Mouse (Mus musculus): ENCODE measurements around the gene Slc12a1. TPM values are rescaled to one million over a fixed set of nuclear protein-coding genes. Genes with fewer than 3 reads are reported as not detected.
A peak's percentile ranks its signal among the peaks of the same experiment; 100 is the strongest.

Slc12a1 gene
- polyA plus RNA-seq, 1 experiment from 2014 or later = 221 TPM

DNA sequence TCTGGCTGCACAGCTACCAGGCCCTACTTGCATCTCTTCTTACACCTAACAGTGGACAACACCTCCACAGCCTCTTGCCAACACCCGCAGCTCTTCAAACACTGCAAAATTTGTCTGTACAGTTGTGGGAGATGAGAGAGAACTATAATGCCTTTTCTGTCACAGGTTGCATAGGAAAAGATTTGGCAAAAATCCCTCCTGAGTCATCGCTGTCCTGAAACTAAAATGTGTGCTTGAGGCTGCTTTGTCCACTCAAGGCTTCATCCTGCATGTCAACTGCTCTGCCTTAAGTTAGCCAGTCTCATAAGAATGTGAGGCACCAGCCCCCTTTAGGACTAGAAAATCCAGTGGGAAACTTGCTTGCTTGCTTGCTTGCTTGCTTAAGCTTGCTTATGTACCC is 81.7 kb downstream of the Slc12a1 start:
- H3K4me2 ChIP-seq (ENCODE audit: low read length) = no peak overlapping the region
- H3K27ac ChIP-seq = no peak overlapping the region
- H3K36me3 ChIP-seq (ENCODE audit: insufficient read depth, low read length) = no peaks in the 10 kb centered on the region
- no peaks in the 10 kb centered on the region for H3K9me3 ChIP-seq (replicated peaks; ENCODE audit: low read length)
- ATAC-seq (replicated peaks; ENCODE audit: low FRiP score, low read depth) (no peak), DNase-seq (ENCODE audit: low spot score) (no peak)
- no peak for TF ChIP-seq CTCF (IDR thresholded peaks at IDR 0.05; ENCODE audit: low read depth)
- H3K9ac ChIP-seq (ENCODE audit: low read depth, low read length) = no peak overlapping the region
- no peak overlapping the region for H3K4me3 ChIP-seq (replicated peaks; ENCODE audit: low read depth, low read length)
- H3K27me3 ChIP-seq (ENCODE audit: insufficient read depth, low read length) = no peaks in the 10 kb centered on the region
- 0 out of 2 replicates have a peak, but pooled peaks cover 4% of the 10 kb centered on the region for H3K4me1 ChIP-seq (replicated peaks; ENCODE audit: insufficient read depth, low read length)
- WGBS = 79% methylated on average over 2 of the region's 2 CpGs

DNA sequence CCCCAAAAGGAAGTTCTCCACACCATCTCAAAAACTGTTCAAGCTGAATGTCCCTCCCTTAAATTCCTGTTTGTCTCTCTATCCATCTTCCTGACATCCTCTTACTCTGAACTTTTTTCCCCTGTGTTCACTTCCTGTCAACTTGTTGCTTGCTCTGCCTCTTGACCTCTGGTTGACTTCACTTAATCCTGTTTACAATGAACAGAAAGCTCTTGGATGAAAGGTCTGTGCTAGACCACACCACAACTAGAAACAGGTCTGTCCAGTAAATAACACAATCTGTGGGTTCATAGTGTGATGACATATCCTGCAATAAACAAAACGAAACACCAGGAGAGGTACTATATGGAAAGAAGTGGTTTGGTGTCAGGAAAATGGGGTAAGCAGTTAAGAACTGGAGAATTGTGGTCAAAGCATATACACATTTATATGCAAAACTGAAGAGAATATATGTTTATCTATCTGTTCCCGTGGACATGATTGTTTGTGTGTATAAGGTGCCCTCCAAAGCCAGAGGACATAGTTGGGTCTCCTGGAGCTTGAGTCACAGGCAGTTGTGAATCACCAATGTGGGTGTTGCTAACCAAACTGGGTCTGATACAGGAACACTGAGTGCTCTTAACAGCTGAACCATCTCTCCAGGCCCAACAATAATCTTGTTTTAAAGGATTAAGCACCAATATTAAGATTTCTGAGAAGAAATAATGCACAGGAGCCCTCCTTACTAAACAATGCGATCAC is 93.4 kb downstream of the Slc12a1 start:
- ATAC-seq (replicated peaks; ENCODE audit: low FRiP score, low read depth) (no peak), DNase-seq (ENCODE audit: low spot score) (peak; percentile 73)
- Histone ChIP-seq H3K4me3 (replicated peaks; ENCODE audit: low read depth, low read length) (no peak overlapping the region), H3K27ac (no peak overlapping the region), H3K9me3 (replicated peaks; ENCODE audit: low read length) (no peaks in the 10 kb centered on the region), H3K36me3 (ENCODE audit: insufficient read depth, low read length) (no peaks in the 10 kb centered on the region), H3K4me1 (replicated peaks; ENCODE audit: insufficient read depth, low read length) (peaks cover 12% of the 10 kb centered on the region; the same call in 1 of the 2 replicates), H3K9ac (ENCODE audit: low read depth, low read length) (no peak overlapping the region), H3K4me2 (ENCODE audit: low read length) (no peak overlapping the region), H3K27me3 (ENCODE audit: insufficient read depth, low read length) (no peaks in the 10 kb centered on the region)
- no peak for TF ChIP-seq CTCF (IDR thresholded peaks at IDR 0.05; ENCODE audit: low read depth)
- 84% methylated on average over 3 of the region's 3 CpGs for WGBS

- Histone ChIP-seq H3K4me1 (replicated peaks; ENCODE audit: insufficient read depth, low read length) (peaks cover 12% of the 10 kb centered on the region; the same call in 1 of the 2 replicates), H3K27ac (peak overlapping the region; percentile 93), H3K4me2 (ENCODE audit: low read length) (peak overlapping the region; percentile 87), H3K9me3 (replicated peaks; ENCODE audit: low read length) (no peaks in the 10 kb centered on the region), H3K9ac (ENCODE audit: low read depth, low read length) (peak overlapping the region; percentile 73), H3K4me3 (replicated peaks; ENCODE audit: low read depth, low read length) (peak overlapping the region; percentile 64), H3K27me3 (ENCODE audit: insufficient read depth, low read length) (no peaks in the 10 kb centered on the region), H3K36me3 (ENCODE audit: insufficient read depth, low read length) (no peaks in the 10 kb centered on the region)
- WGBS = 15% methylated on average over 9 of the region's 9 CpGs
- ATAC-seq (replicated peaks; ENCODE audit: low FRiP score, low read depth) (no peak), DNase-seq (ENCODE audit: low spot score) (peak; percentile 22)
- no peak for TF ChIP-seq CTCF (IDR thresholded peaks at IDR 0.05; ENCODE audit: low read depth)
Observed at GRCm38 (mm10) chr2:125246669-125247068, 94.4 kb downstream of the Slc12a1 start.

DNA sequence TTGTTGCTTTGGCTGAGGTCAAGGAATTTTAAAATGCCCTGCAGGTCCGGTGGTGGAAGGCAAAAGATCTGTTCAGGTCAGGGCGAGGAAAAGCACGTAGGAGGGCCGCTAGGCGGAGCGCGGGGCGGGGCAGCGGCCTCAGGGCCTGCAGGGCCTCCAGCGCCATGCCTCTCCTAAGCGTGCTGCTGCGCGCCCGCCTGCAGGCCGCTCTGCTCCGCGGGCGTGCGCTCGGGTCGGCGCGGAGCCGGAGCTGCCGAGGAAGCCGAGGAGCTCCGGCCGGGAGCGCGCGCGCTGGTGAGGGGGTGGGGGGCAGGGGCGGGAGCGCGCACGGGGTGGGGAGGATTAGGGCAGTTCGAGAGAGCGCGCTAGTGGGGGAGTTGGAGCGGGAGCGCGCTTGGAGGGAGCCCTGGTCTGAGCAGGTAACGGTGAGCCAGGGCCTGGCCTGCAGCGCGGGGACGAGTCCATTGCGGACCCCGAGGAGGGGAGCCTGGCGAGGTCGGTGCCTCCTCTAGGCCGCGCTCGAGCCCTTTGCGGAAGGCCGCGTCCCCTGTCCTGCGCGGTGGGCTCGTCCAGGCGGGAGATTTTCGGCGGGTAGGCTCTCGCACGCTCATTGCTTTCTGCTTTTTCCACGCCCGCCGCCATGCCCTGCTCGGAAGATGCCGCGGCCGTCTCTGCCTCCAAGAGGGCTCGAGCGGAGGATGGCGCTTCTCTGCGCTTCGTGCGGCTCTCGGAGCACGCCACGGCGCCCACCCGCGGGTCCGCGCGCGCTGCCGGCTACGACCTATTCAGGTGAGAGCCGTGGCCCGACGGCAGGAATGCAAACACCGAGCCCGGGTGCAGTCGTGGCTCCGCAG is 95.0 kb downstream of the Slc12a1 start, which contains the start of gene Dut:
TSS of gene Dut (plus strand) at position 83 of the 854 bp plus-strand sequence.
- peak within 1 kb of the TSS; percentile 73 for H3K9ac ChIP-seq (ENCODE audit: low read depth, low read length)
- ATAC-seq (replicated peaks; ENCODE audit: low FRiP score, low read depth) = peak; percentile 99
- WGBS = under 1% methylated on average over 95 of the region's 96 CpGs
- no peaks in the 10 kb centered on the region for H3K9me3 ChIP-seq (replicated peaks; ENCODE audit: low read length)
- peaks cover 12% of the 10 kb centered on the region; the same call in 1 of the 2 replicates for H3K4me1 ChIP-seq (replicated peaks; ENCODE audit: insufficient read depth, low read length)
- peak; percentile 97 for DNase-seq (ENCODE audit: low spot score)
- H3K4me2 ChIP-seq (ENCODE audit: low read length) = peak within 1 kb of the TSS; percentile 87
- H3K36me3 ChIP-seq (ENCODE audit: insufficient read depth, low read length) = no peaks in the 10 kb centered on the region
- no peaks in the 10 kb centered on the region for H3K27me3 ChIP-seq (ENCODE audit: insufficient read depth, low read length)
- peak within 1 kb of the TSS; percentile 93 for H3K27ac ChIP-seq
- H3K4me3 ChIP-seq (replicated peaks; ENCODE audit: low read depth, low read length) = peak within 1 kb of the TSS; percentile 64
- peak; percentile 49; the same call in 1 of the 2 replicates for TF ChIP-seq CTCF (IDR thresholded peaks at IDR 0.05; ENCODE audit: low read depth)

DNA sequence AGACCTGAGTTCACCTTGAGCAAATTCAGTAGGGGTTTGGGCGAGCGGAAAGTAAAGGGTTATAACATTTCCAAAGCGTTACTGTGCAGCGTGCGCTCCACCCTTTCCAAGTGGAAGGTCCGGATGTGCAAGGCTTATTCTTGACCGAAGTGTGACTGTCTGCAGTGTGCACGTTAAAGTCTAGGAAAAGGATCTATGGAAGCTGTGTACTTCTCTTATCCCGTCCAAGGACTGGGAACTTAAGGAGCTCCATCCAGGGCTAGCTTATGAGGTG is 95.6 kb downstream of the Slc12a1 start:
- WGBS = 0% methylated on average over 9 of the region's 9 CpGs

GRCm38 (mm10) chr2:125248256-125248655 is 96.0 kb downstream of the Slc12a1 start:
- TF ChIP-seq CTCF (IDR thresholded peaks at IDR 0.05; ENCODE audit: low read depth) = no peak
- Histone ChIP-seq H3K27ac (peak overlapping the region; percentile 93; the same call in 1 of the 2 replicates), H3K4me1 (replicated peaks; ENCODE audit: insufficient read depth, low read length) (peaks cover 12% of the 10 kb centered on the region; the same call in 1 of the 2 replicates), H3K4me3 (replicated peaks; ENCODE audit: low read depth, low read length) (peak overlapping the region; percentile 64), H3K36me3 (ENCODE audit: insufficient read depth, low read length) (no peaks in the 10 kb centered on the region), H3K9ac (ENCODE audit: low read depth, low read length) (peak overlapping the region; percentile 73; the same call in 1 of the 2 replicates), H3K9me3 (replicated peaks; ENCODE audit: low read length) (no peaks in the 10 kb centered on the region), H3K27me3 (ENCODE audit: insufficient read depth, low read length) (no peaks in the 10 kb centered on the region), H3K4me2 (ENCODE audit: low read length) (peak overlapping the region; percentile 87)
- no peak for ATAC-seq (replicated peaks; ENCODE audit: low FRiP score, low read depth)
- WGBS = 1% methylated on average over 8 of the region's 8 CpGs
- DNase-seq (ENCODE audit: low spot score) = no peak

More for the DNA sequence above, 95.6 kb downstream of the Slc12a1 start:
- Histone ChIP-seq H3K36me3 (ENCODE audit: insufficient read depth, low read length) (no peaks in the 10 kb centered on the region), H3K27me3 (ENCODE audit: insufficient read depth, low read length) (no peaks in the 10 kb centered on the region), H3K4me2 (ENCODE audit: low read length) (peak overlapping the region; percentile 87), H3K27ac (peak overlapping the region; percentile 93), H3K9me3 (replicated peaks; ENCODE audit: low read length) (no peaks in the 10 kb centered on the region), H3K4me3 (replicated peaks; ENCODE audit: low read depth, low read length) (peak overlapping the region; percentile 64), H3K9ac (ENCODE audit: low read depth, low read length) (peak overlapping the region; percentile 73), H3K4me1 (replicated peaks; ENCODE audit: insufficient read depth, low read length) (peaks cover 12% of the 10 kb centered on the region; the same call in 1 of the 2 replicates)
- no peak for ATAC-seq (replicated peaks; ENCODE audit: low FRiP score, low read depth)
- TF ChIP-seq CTCF (IDR thresholded peaks at IDR 0.05; ENCODE audit: low read depth) = no peak
- DNase-seq (ENCODE audit: low spot score) = no peak

Measured in kidney, postnatal 0 days (tissue).